Mouse (Mus musculus) layer of hippocampus, postnatal 36 days (tissue): ENCODE data around the gene Agap2. TPM values are rescaled to one million over a fixed set of nuclear protein-coding genes. Genes with fewer than 3 reads are reported as not detected.

Experiments
- DNase-seq, 2 experiments: peaks; one replicate each; pipeline ENCODE4 v3.0.0; 2022
- total RNA-seq, 2 experiments: library from RNA; stranded (reverse); gene quantifications; 2 replicates each; pipeline ENCODE4 v1.2.3; 2021

Agap2 gene
- total RNA-seq, 2 experiments from 2014 or later = 778 to 800 TPM

- DNase-seq = no peak
Measured at GRCm38 (mm10) chr10:127137896-127138295, 62.8 kb downstream of the Agap2 start.

GRCm38 (mm10) chr10:127138328-127139141, 63.5 kb downstream of the Agap2 start:
- no peak for DNase-seq

- DNase-seq = no peak
Measured at GRCm38 (mm10) chr10:127140971-127141370, 65.9 kb downstream of the Agap2 start.

GRCm38 (mm10) chr10:127141500-127141899, 66.4 kb downstream of the Agap2 start:
- no peak for DNase-seq

Other genes with a start within 250 kb of the Agap2 start
- 1 to 10 TPM; 9.2 to 9.5 TPM for gene Atp23, start 173.9 kb upstream of the Agap2 start, total RNA-seq
- gene Ctdsp2, start 96.6 kb upstream of the Agap2 start, total RNA-seq = 100 to 1,000 TPM; 103 to 114 TPM
- under 1 TPM; 0.35 to 0.40 TPM for gene Avil, start 74.6 kb upstream of the Agap2 start, total RNA-seq
- gene Tsfm, start 44.4 kb upstream of the Agap2 start, total RNA-seq = 10 to 100 TPM; 25.8 to 28.0 TPM
- gene Mettl1, start 33.9 kb upstream of the Agap2 start, total RNA-seq = 10 to 100 TPM; 12.0 to 12.6 TPM
- under 1 TPM; 0.27 to 0.30 TPM for gene Eef1akmt3, start 33.8 kb upstream of the Agap2 start, total RNA-seq
- 1 to 10 TPM; 1.6 to 1.7 TPM for gene Cyp27b1, start 27.0 kb upstream of the Agap2 start, total RNA-seq
- gene March9, start 15.1 kb upstream of the Agap2 start, total RNA-seq = 10 to 100 TPM; 21.3 to 21.6 TPM
- 10 to 100 TPM; 93.5 to 97.5 TPM for gene Cdk4, start 11.8 kb upstream of the Agap2 start, total RNA-seq
- gene Tspan31, start 5.0 kb upstream of the Agap2 start, total RNA-seq = 10 to 100 TPM; 57.4 to 61.5 TPM
- gene Os9, start 45.8 kb downstream of the Agap2 start, total RNA-seq = 10 to 100 TPM; 97.5 to 99.3 TPM
- 100 to 1,000 TPM; 115 to 123 TPM for gene B4galnt1, start 89.9 kb downstream of the Agap2 start, total RNA-seq
- 10 to 100 TPM; 15.6 to 27.2 TPM for gene Slc26a10, start 105.4 kb downstream of the Agap2 start, total RNA-seq
- 100 to 1,000 TPM; 359 to 363 TPM for gene Arhgef25, start 114.8 kb downstream of the Agap2 start, total RNA-seq
- gene Dtx3, start 120.4 kb downstream of the Agap2 start, total RNA-seq = 100 to 1,000 TPM; 238 TPM
- 10 to 100 TPM; 91.1 to 95.7 TPM for gene Pip4k2c, start 136.3 kb downstream of the Agap2 start, total RNA-seq
- 100 to 1,000 TPM; 715 to 742 TPM for gene Kif5a, start 188.1 kb downstream of the Agap2 start, total RNA-seq
- 100 to 1,000 TPM; 254 to 258 TPM for gene Dctn2, start 191.1 kb downstream of the Agap2 start, total RNA-seq
- 10 to 100 TPM; 36.5 to 52.5 TPM for gene Mbd6, start 213.7 kb downstream of the Agap2 start, total RNA-seq
- 10 to 100 TPM; 56.1 to 56.4 TPM for gene Mars, start 236.5 kb downstream of the Agap2 start, total RNA-seq
- 1 to 10 TPM in 1 of 2 experiments, under 1 TPM in 1; 0.86 to 1.0 TPM for gene Arhgap9, start 246.7 kb downstream of the Agap2 start, total RNA-seq